Mouse (Mus musculus) C2C12 (cell line): Measurements from ENCODE around the gene Rhbdd3. TPM values are rescaled to one million over a fixed set of nuclear protein-coding genes. Genes with fewer than 3 reads are reported as not detected.
A peak's percentile ranks its signal among the peaks of the same experiment; 100 is the strongest.

Source experiments
- H3K27me3 ChIP-seq: one replicate; pipeline ENCODE4 v1.6.1; 2011; ENCODE audit not compliant: control insufficient read depth, insufficient read depth, insufficient read length
- H3K36me3 ChIP-seq: one replicate; pipeline ENCODE4 v1.6.1; 2011; ENCODE audit not compliant: control insufficient read depth, insufficient read depth
- H3K4me3 ChIP-seq: one replicate; pipeline ENCODE4 v1.5.1; 2011; ENCODE audit warnings: mild to moderate bottlenecking, control low read depth; ENCODE audit not compliant: poor library complexity, insufficient read depth, severe bottlenecking
- H3K79me2 ChIP-seq: one replicate; pipeline ENCODE4 v1.6.1; 2011; ENCODE audit not compliant: control insufficient read depth, insufficient read depth
- H3K79me3 ChIP-seq: one replicate; pipeline ENCODE4 v1.6.1; 2011; ENCODE audit warnings: low read depth, control low read depth
- H3ac ChIP-seq: one replicate; pipeline ENCODE3; 2011; ENCODE audit warnings: low read depth; ENCODE audit not compliant: control insufficient read depth, insufficient read length
- CEBPB ChIP-seq: IDR thresholded peaks from one replicate; pipeline ENCODE4 v1.6.1; 2011; ENCODE audit warnings: low read depth, mild to moderate bottlenecking, control low read depth, moderate library complexity
- CTCF ChIP-seq: IDR thresholded peaks from one replicate; pipeline ENCODE4 v1.5.1; 2011; ENCODE audit not compliant: control insufficient read depth, insufficient read depth, insufficient read length
- FOSL1 ChIP-seq: IDR thresholded peaks from one replicate; pipeline ENCODE4 v1.8.0; 2011; ENCODE audit warnings: mild to moderate bottlenecking, low read length; ENCODE audit not compliant: poor library complexity, insufficient read depth, severe bottlenecking
- MAX ChIP-seq: IDR thresholded peaks from one replicate; pipeline ENCODE4 v1.6.1; 2011; ENCODE audit warnings: mild to moderate bottlenecking, control low read depth
- MYOD1 ChIP-seq: IDR thresholded peaks from one replicate; pipeline ENCODE4 v1.6.1; 2011; ENCODE audit warnings: low read depth; ENCODE audit not compliant: control insufficient read depth, insufficient read length
- MYOG ChIP-seq: IDR thresholded peaks from one replicate; pipeline ENCODE4 v1.6.1; 2011; ENCODE audit not compliant: control insufficient read depth, insufficient read length; ENCODE audit errors: extremely low read depth
- USF1 ChIP-seq: IDR thresholded peaks from one replicate; pipeline ENCODE4 v1.6.1; 2011; ENCODE audit warnings: low read depth, mild to moderate bottlenecking, control low read depth, moderate library complexity
- long read RNA-seq, 2 experiments: library from polyadenylated mRNA; unstranded; transcript quantifications; one replicate each; pipeline ENCODE4 v2.0.0; 2019 to 2020
- polyA plus RNA-seq: library from polyadenylated mRNA; unstranded; fragments of >200 nt; fragmentation: generic; extraction: Trizol; gene quantifications from one replicate; pipeline ENCODE4 v1.2.1, GENCODE M21; 2012; ENCODE audit warnings: missing spikeins

The Rhbdd3 gene
- polyA plus RNA-seq, result 12.0 TPM
- long read RNA-seq, experiment 1, transcript Rhbdd3-202 (9 exons, 2,333 nt), result major isoform, 6 of 19 reads
- long read RNA-seq, experiment 1, partial matches to known transcripts, result 3 of 19 reads
- long read RNA-seq, experiment 1, other reads (novel, unspliced or antisense), result 7 of 19 reads
- long read RNA-seq, experiment 2, transcript Rhbdd3-202 (9 exons, 2,333 nt), result major isoform, 31 of 63 reads
- long read RNA-seq, experiment 2, partial matches to known transcripts, result 6 of 63 reads
- long read RNA-seq, experiment 2, other reads (novel, unspliced or antisense), result 24 of 63 reads

DNA sequence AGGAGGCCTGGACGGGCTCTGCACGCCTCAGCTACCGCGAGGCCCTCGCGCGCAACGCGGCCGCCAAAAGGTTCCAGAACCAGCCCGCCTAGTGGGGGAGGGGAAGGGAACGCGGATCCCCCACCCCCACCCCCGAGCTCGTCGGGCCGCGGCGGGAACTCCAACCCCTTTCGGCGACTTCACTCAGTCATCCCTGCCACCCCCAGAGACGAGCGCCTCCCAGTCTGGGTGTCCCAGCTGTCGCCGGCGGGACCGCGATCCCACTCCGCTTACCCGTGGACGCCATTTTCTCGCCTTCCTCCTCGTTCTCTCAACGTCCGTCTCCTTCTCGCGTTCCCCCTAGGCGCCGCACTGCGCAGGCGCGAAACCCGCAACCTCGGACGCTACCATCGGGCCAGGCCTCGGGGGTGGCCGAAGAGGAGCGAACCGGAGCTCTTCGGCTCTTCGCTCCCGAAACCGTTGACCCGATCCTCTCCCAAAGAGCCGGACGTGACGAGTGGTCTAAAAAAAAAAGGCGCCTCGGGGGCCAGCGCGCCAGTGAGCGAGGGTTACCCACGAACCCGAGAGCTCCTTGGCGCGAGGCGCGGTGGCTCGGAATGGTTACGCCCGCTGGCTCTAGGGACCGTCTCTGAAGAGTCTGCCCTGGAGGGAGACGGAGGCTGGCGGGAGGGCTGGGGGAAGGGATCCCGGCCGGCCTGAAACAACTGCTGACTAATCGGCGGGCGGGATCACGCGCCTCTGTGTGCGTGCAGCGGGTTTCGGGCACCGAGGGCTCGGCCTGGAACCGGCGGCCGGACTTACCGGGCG, at the start of gene Rhbdd3, which contains the start of gene Ewsr1:
TSS of gene Rhbdd3 (plus strand) at position 191 of the 807 bp plus-strand sequence.
TSS of gene Ewsr1 (minus strand) at position 531 of the 807 bp plus-strand sequence.
- Histone ChIP-seq H3K27me3 (no peaks in the 10 kb centered on the region), H3ac (peak within 1 kb of the TSS; percentile 99), H3K79me2 (peaks cover 69% of the 10 kb centered on the region), H3K36me3 (peaks cover 44% of the 10 kb centered on the region), H3K4me3 (peak within 1 kb of the TSS; percentile 100), H3K79me3 (peaks cover 50% of the 10 kb centered on the region)
- TF ChIP-seq MAX, result peak; percentile 75
- no peak for TF ChIP-seq USF1
- TF ChIP-seq CEBPB, result no peak
- no peak for TF ChIP-seq MYOG
- TF ChIP-seq CTCF, result no peak
- no peak for TF ChIP-seq MYOD1
- no peak for TF ChIP-seq FOSL1

DNA sequence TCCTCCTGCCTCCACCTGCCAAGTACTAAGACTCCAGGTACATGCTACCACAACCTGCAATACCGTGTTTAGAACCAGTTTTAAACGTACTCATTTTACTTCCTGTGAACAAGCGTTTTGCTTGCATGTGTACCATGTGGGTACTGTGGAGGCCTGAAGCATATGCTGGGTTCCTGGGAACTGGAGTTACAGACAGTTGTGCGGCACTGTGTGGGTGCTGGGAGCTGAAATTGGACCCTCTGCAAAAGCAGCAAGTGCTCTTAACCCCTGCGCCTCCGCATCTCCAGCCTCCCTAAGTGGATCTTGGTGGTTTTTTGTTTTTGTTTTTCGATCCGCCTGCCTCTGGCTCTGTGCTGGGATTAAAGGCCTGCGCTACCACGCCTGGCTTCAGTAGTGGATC, 47.1 kb upstream of the Rhbdd3 start:
- Histone ChIP-seq H3K79me2 (no peaks in the 10 kb centered on the region), H3K27me3 (no peaks in the 10 kb centered on the region), H3ac (no peak overlapping the region), H3K36me3 (no peaks in the 10 kb centered on the region), H3K4me3 (no peak overlapping the region), H3K79me3 (no peaks in the 10 kb centered on the region)
- TF ChIP-seq MAX, result no peak
- no peak for TF ChIP-seq USF1
- TF ChIP-seq FOSL1, result no peak
- TF ChIP-seq CTCF, result no peak
- TF ChIP-seq MYOD1, result no peak
- TF ChIP-seq CEBPB, result no peak
- no peak for TF ChIP-seq MYOG

DNA sequence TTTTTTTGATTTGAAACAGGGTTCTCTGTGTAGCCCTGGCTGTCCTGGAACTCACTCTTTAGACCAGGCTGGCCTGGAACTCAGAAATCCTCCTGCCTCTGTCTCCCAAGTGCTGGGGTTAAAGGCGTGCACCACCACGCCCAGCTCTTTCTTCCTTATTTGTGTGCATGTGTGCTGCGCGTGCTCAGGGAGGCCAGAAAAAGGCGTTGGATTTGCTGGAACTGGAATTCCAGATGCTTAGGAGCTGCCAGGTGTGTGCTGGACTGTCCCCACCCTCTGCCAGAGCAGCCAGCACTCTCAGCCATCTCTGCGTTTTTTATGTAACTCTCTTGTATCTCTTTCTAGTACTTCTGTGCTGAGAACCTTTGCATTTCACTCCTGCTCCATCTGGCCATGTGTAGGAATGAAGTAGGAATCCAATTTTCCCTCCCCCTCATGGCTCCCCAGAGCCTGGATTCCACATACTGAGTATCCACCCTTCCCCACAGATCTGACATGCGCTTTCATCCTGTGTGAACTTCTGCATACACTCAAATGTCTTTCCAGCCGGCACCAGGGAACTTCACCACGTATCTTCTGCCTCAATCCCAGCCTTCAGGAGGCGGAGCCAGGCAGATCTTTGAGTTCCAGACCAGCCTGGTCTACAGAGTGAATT, 46.4 kb upstream of the Rhbdd3 start:
- H3K36me3 ChIP-seq, result no peaks in the 10 kb centered on the region
- H3K79me2 ChIP-seq, result no peaks in the 10 kb centered on the region
- no peaks in the 10 kb centered on the region for H3K79me3 ChIP-seq
- no peak overlapping the region for H3ac ChIP-seq
- no peaks in the 10 kb centered on the region for H3K27me3 ChIP-seq
- no peak overlapping the region for H3K4me3 ChIP-seq
- TF ChIP-seq USF1 (no peak), CEBPB (no peak), MYOD1 (no peak), FOSL1 (no peak), CTCF (no peak), MAX (no peak), MYOG (no peak)

- H3ac ChIP-seq, result no peak overlapping the region
- H3K79me3 ChIP-seq, result no peaks in the 10 kb centered on the region
- no peaks in the 10 kb centered on the region for H3K79me2 ChIP-seq
- H3K36me3 ChIP-seq, result no peaks in the 10 kb centered on the region
- no peak overlapping the region for H3K4me3 ChIP-seq
- no peaks in the 10 kb centered on the region for H3K27me3 ChIP-seq
- TF ChIP-seq MYOD1 (no peak), USF1 (no peak), MYOG (no peak), CEBPB (no peak), CTCF (no peak), FOSL1 (no peak), MAX (no peak)
These were observed 44.6 kb upstream of the Rhbdd3 start for GRCm38 (mm10) chr11:5054151-5054550.

GRCm38 (mm10) chr11:5054874-5055273, 43.9 kb upstream of the Rhbdd3 start:
- TF ChIP-seq MYOD1 (no peak), CEBPB (no peak), CTCF (no peak), FOSL1 (no peak), MAX (no peak)
- no peaks in the 10 kb centered on the region for H3K79me2 ChIP-seq
- no peaks in the 10 kb centered on the region for H3K79me3 ChIP-seq
- no peaks in the 10 kb centered on the region for H3K27me3 ChIP-seq
- H3K36me3 ChIP-seq, result peaks cover 2% of the 10 kb centered on the region
- H3K4me3 ChIP-seq, result no peak overlapping the region
- H3ac ChIP-seq, result no peak overlapping the region
